Mouse (Mus musculus) right cerebral cortex, postnatal 25 days (tissue): ENCODE data around the gene Ap3b2.
"Not testable (repeated sequence)": the region's sequence is repeated elsewhere in the genome, so short reads cannot be mapped to it uniquely, and the experiment has no call there.

Experiments
- DNase-seq: peaks from one replicate; pipeline ENCODE4 v3.0.0; 2022

Ap3b2 gene

DNA sequence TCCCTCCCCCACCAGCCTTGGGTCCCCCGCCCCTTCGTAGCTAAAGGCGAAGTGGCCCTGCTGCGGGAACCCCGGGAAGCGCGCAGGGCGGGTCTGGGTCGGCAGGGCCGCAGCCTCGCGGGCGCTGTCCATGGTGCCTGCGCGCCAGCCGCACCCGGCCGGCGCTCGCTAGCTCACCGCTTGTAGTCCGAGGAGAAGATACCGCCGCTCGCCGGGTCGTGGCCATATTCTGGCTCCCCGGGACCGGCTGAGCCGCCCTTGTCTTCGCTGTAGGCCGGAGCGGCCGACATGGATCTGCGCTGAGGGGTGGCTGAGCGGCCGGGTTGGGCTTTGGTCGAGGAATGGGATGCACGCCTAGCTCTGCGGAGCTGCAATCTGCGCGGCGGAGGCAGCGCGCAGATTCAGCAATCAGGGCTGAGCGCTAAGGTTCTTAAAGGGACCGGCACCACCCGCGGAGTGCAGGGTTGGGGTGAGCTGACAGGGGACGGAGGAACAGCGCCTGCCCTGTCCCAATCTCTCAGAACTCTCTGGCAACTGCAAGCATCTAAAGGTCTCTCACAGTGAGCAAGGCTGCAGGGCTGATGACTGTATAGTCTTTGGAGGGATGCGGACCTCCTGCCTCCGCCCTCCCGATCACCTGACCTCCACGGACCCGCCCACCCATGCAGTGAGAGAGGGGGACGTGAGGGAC, at the start of gene Ap3b2:
Ap3b2 (minus strand) TSS at position 595 of the 691 bp plus-strand sequence.
- peak; percentile 83 for DNase-seq

DNA sequence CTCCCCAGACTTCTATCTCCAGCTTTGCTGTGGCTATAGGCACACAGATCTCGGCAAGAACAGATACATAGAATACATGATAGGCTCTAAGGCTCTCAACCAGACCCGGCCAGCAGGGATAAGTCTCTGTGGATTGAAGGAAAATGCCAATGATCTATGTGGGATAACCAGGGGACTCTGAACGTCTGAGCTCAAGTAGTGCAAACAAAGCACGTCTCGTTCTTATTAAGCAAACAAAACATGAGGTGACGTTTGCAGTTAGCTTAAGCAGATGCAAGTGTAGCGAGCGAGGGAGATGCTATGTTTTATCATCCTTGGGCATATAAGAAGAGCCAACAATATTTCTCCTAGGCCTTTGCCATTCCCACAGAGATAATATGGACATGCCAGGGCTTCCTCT, 49.2 kb upstream of the Ap3b2 start:
- no peak for DNase-seq

DNA sequence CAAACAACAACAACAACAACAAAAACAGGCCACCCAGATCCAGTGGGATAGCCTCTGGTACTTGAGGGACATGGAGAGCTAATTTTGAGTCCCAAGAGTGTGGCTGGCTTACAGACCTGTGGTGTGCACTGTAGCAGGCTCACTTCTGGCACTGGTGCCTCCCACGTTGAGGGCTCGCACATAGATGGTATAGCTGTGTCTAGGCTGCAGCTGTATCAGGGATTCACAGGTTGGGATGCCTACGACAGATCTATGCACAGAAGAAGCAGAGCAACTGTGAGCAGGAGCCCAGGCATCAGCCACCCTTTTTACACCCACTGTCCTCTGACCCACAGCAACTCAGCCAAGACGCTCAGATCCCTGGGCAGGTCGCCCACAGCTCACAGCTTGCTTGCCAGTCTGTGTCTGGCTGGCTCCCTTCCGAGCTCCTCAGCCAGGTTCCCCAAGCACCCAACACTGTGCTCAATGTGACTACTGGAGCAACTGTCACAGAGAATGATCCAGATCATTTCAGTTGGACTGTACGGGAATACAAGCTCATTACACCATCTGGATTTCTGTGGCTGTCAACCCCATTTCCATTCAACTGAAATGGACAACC, 48.3 kb upstream of the Ap3b2 start:
- DNase-seq: peak; percentile 58

DNA sequence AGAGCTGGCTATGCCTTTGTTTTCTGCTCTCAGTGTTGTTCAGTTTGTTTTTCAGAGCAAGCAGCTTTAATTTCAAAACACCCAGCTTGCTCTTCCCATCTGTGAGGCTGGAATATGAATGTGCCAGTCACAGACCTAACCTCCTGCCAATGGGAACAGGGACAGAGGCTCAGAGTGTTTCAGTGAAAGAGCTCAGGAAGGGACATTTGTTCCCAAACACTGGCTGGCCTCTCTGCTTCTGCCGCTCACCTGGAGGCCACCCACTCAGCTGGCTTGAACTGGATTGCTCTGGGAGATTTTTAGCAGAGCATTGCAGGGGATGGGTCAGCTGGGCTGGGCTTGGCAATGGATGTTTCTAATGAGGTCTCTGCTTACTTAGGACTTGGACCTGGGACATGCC, 47.3 kb upstream of the Ap3b2 start:
- no peak for DNase-seq

DNA sequence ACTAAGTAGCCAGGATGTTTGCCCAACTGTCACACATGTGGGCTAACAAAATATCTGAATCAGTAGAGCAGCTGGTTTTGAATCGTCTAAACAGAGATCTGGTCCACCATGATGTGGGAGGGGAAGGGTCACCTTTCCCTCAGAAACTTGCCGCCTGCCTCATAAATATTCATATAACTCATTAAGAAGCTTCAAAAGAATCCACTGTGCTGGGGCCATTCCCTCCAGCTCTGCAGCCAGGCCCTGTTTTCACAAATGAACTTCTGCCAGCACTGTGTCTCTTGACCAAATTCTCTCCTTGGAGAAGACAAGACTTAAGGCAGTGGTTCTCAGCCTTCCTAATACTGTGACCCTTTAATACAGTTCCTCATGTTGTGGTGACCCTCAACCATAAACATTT, 45.8 kb upstream of the Ap3b2 start:
- no peak for DNase-seq

DNA sequence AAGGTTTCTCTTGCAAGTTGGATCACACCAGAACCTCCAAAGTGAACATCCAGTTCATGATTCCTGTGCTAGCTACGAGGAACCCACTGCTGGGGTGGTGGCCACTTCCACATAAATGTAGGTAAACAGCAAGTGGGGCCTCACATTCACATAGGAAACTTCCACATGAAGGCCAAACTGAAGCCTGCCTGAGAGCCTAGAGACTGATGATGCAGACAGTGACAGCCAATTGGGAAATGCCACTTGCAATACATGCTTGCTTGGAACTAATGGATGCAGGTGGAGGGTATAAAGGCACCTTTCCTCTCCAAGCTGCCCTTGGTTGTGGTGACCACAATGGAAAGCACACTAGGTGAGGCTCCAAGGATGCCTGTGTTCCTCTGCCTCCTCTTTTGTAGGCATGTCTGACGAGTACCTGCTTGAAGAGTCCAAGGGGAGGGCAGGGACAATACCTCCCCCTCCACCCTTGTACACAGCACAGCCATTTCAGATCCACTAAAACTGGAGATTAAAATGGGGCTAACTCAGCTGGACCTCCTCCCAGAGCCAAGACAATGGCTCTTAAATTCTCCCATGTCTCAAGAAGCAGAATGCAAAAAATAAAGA, 44.4 kb upstream of the Ap3b2 start:
- DNase-seq: peak; percentile 27

DNA sequence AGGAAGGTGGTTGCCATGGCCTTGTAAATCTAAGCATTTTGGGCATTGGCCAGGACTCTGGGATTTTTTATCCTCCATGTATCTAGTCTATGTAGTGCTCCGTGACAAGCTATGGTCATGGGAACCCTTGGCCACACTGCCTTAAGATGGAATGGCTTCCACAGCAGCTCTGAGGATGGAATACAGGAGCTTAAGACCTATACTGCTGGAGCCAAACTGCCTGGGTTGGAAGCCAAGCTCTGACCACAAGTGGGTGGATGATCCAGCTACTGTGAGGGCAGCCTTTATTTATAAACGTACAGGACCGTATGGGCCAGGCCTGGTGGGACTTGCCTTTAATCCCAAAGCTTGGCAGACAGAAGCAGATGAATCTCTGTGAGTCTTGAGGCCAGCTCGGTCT, 42.8 kb upstream of the Ap3b2 start:
- no peak for DNase-seq

DNA sequence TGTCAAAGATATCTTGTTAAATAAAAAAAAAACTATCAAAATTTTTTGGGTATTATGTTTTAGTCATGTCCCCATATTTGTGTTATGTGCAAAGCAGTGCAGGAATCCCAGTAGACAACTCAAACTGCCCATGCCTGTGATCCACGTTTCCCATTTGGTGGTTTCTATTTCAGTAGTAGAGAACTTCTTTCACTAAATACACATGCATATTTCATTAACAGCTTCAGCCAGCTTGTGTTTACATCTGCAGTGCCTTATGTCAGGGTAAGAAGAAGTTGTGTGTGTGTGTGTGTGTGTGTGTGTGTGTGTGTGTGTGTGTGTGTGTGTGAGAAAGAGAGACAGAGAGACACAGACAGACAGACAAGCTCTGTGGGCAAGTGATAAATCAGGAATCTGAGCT, 37.7 kb upstream of the Ap3b2 start:
- DNase-seq: no peak

DNA sequence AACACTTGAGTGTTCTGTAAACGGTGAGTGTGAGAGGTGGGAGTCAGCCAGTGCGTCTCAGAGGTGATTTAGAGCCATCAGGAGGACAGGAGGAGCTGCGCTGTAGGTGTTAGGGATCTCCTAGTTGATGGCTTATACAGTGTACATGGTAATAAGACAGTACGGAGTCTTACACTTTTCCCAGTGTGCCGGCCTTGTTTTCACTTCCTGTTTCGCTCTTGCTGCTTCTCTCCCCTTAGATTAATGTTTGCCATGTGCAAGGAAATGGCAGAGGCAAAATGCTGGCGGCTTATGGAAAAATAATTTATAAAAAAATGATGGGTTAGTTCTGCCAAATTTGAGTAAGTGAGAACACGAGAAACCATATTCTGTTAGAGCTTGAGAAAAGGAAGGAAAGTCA, 35.2 kb upstream of the Ap3b2 start:
- no peak for DNase-seq

DNA sequence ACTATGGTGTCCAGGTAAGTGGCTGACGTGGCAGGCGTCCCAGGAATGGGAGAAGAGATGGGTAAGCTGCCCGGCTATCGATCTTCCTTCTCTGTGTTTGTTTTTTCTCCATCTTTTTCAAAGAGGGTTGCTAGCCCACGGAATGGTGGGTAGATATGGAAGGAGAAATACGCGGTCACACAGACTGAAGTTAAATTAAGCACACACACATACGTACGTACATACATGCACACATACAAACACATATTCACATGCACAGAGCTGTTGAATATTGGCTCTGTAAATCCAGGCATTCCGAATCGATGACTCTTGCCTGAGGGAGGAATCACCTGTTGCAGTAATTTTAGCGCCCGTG, 29.9 kb upstream of the Ap3b2 start:
- no peak for DNase-seq

DNA sequence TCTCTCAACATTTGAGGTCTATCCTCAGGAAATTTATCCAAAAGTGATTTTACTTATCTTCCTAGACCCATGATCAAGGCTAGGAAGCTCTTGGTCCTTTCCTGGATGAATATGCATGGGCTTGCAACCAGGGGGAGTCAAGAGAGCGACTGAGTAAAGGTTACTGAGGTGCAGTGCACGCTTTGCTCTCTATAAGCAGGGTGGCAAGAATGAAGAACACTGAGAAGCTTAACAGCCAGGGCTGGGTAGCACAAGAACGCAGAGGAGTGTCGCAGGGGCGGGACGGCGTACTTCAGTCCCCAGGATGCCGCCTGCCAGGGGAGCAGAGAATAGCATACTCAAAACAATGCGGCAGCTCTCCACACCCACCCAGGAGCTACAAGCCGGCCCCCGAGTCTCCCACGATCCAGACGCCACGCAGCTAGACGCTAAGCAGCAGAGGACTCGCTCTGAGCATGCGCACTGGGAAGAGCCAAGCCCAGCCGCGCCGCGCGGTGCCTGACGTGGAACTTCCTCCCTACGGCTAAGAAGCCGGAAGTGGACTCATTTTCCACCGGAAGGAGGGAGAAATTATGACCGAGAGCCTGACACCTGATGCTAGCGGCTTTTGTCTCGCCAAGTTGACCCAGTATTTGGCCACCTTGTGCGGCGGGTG, 29.4 kb upstream of the Ap3b2 start:
- peak; percentile 90 for DNase-seq

DNA sequence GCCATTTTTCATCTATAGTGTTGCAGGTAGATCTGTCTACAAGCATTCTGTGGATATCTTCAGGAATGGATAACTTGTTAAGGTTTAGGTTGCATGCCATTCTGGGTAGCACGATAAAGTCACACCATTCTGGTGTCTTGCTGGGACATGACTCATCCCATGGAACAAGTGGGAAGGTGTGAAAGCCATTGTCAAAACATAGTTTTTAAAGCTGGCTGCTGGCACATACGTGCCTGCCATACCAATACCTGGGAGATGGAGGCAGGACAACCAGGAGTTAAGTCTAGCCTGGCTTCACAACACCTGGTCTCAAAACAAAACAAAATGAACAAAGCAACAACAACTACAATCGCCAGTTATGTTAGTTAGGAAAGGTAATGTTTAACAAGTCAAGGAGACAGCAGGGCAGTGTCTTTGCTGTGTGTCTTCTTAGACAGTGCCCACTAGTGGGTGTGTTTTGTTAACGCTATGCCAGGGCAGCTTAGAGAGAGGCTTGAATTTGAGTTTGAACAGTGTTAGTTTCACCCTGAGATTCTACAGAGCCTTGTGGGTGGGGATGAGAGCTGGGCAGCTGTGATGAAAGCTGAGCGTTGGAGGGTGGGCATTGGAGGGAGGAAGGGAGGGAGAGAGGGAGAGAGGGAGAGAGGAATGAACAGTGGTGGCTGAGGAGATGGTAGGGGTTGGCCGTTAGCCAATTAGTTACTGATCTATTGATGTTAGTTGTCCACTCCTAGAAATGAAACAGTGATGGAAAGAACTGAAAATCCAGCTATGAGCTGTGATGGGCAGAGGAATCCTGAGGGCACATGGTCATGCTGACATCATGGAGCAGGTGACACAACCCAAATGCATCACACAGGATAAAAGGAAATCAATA, 22.7 kb upstream of the Ap3b2 start:
- DNase-seq: peak; percentile 21

DNA sequence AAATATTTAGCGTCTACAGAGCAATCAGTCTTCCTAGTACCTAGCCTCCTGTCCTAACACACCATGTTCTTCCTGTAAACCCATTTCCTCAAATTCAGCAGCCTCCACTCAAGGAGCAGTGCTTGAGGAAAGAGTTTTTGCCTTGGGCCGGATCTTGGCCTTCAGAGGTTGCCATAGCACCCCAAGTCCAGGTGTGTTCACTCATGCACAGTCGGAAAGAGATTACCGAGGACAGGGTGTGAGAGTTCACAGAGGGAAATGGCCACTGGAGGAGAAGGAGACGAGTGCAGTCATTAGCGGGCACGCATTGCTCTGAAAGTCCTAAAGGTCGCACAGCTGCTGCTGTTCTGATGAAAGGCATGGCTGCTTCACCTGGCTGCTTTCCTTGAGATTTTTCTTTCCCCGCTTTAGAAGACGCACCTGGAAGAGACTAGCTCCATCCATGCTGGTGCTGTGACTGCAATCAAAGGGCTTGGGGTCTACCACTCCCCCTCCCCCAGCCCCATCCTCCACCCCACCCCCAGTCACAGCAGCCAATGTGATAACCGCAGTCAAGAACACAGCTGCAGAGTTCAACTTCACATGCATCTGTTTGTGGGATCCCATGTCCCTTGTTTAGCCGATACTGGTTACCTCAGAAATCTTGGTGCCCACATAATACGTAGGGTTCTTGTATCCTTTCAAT, 21.3 kb upstream of the Ap3b2 start:
- no peak for DNase-seq

DNA sequence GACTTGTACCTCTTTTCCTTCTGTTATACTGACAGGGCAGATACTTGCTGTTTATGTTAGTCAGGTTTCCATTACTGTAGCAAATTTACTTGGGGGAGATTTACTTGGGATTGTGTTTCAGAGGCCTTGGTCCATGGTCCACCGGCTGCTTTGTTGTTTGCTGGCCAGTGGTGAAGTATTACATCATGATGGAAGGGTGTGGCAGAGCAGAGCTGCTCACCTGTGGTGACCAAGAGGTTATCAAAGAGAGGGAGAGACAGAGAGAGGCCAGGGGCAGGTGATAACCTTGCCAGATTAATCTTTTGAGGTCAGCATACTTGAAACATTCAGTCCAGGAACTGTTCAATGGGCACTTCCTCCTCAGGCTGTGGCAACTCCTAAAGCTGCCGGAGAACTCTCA, 7.3 kb upstream of the Ap3b2 start:
- no peak for DNase-seq

DNA sequence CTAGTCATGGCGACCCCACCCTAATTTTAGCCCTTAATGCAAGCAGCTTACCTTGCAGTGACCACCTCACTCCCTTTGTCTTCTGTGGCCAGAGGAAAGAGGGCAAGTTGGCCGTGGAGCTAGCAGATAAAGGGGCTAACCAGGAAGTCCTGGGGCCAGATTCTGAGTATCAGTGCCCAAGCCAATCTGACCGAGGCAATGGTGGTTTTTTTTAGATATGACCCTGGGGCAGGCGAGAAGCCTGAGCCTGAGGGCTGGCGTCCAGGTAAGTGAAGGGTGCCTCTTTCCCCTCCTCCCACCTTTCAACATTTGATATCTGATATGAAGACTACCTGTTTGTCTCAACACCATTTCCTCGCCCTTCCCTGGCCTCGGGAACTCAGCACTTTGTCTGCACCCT, 4.5 kb upstream of the Ap3b2 start, which contains the start of gene BC048679:
BC048679 (minus strand) TSS at position 101 of the 400 bp plus-strand sequence.
- DNase-seq: no peak

DNA sequence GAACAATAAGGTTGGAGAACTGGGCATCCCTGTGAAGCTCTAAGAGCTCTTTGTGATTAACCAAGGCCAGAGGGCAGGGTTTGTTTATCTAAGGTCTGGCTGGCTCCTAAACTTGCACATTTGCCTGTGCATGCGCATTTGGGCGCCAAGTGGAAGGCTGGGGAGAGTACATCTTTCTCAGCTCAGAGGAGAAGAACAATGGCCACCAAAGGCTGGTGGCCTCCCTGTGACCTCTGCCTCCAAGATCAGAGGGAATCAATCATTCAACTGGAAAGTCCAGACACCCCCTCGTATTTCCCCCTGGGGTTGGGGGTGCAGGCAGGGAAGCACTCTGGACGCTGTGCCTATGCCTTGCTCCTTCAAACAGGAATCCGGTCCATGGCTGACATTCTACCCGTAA, 3.4 kb upstream of the Ap3b2 start:
- DNase-seq: no peak

DNA sequence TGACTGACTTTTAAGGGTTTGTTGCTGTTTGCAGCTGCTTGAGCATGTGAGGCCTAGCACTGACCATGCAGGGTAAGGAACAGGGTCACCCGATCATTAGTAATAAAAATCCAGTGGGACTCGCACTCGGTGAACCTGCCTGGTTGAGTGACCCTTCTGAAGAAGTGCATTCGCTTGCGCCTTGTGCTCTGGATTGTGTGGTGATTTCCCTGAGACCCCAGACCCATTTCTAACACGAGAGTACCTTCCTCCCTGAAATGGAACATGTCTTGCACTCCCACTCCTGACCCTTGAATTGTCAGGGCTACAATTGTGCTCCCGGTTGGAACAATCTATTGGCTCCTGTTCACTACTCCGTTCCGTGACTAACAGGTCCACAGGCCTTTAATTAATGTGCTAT, 1.1 kb downstream of the Ap3b2 start:
- no peak for DNase-seq

DNA sequence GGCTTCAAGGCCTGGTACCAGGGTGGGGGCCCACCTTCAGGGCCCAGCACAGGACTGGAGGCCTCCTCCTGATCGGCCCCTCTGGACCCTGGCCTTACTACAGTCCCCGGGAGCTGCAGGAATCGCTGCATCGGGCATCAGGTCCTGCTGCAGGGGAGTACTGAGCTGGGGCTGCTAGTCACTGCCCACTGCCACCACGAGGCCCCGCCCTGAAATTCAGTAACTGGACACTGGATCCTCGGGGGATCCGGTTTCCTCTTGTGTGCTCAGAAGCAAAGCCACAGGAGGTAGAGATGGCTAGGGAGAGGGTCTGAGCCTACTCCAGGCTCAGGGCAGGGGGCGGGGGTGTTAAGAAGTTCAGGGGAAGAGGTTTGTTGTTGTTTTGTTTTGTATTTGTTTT, 4.1 kb downstream of the Ap3b2 start:
- no peak for DNase-seq

DNA sequence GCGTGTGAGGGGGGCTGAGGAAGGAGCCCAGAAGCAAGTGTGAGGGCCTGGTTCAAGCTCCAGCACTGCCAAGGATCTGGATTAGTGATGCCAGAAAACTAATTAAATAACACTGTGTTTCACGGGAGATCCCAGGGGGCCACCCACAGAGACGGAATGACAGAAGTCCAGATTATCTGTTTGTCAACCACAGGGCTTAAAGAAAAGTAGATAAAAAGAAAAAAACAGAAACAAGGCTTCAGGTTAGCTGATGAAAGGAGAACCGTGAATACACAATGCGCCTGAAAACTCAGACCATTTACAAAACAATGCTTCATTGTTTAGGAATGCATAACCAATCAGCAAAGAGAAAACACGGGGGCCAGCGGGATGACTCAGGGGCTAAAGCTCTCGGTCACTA, 12.9 kb downstream of the Ap3b2 start:
- no peak for DNase-seq

DNA sequence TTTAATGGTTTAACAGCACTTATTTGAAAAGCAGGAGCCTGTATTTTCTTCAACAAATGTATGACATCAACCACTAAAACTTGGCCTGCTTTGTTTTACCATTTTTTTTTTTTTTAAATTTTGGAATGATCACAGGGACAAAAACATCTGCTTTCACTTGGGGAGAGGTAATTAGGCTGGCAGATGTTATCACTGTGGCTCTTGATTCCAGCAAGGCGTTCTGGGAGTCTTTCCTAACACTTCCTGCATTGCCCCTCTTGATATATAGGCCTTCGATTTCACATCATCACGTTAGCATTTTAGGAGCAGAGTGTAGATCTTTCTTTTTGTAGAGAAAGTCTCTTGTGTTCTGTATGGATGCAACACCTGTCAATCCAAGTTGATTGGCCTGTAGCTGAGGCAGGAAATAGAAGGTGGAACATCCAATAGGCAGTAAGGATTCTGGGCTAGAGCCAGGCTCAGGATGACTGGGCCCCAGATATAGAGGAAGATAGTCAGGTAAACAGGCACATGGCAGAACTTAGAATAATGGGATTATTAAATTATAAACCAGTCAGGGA, 14.1 kb downstream of the Ap3b2 start:
- DNase-seq: no peak

DNA sequence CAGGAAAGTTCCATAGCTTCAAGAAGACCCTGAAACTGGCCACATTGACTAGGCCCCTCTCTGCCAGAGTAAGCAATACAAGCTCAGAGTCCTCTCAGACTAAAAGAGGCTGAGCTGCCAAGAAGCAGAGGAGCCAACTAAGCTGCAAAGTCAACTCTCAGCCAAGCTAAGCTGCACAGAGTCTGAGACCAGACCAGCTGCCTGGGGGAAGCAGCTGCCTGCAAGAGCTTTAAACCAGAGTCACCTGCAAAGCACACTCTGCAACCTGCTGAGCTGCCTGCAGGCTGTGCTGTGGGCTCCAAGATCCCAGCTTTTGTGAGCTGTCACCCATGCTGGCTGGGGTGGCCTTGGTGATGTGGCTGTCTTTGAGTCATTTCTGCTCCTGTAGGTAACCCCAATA, 15.5 kb downstream of the Ap3b2 start:
- DNase-seq: not testable (repeated sequence)

DNA sequence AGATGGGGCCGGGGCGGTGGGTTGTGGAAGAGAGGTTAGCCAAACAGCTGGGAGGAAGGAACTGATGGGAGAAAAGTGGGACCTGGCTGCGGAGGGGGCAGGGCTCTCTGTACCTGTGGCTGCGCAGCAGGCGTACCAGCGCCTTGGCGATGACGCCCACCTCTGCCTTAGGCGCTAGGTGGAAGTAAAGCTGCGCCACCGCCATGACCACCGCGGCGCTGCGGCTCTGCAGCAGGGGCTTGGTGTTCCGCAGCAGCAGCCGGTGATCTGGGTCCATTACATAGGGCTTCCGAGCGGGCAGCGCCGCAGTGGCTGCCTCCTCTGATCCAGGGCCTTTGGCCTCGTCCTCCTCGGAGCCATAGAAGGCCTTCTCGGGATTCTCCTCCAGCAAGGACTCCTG, 16.9 kb downstream of the Ap3b2 start:
- DNase-seq: no peak
